31 mouse cellular contexts compared by ENCODE assay signal in the genomic region with DNA sequence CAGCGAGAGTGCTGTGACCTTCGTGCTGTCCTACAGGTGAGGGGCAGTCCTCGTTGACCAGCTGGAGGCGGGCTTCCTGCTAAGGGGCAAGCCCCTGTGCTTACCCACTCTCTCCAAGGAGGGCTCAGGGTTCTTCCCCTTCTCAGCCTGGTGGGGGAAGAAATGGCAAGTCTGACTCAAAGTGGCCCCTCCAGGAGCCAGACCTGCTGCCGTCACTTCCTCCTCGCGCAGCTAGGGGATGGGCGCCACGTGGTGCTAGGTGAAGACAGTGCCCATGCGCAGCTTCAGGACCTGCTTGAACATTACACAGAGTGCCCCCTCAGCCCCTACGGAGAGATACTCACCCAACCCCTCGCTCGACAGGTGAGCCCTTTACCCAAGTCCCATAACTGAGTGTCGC. TPM values are rescaled to one million over a fixed set of nuclear protein-coding genes. Genes with fewer than 3 reads are reported as not detected.
DNase-seq lines count a peak whose midpoint lies in the region; TF ChIP-seq lines count a peak whose summit lies in the region.
"Had no signal": no experiment of that assay in that cellular context is flagged by ENCODE, and none has a peak within 500 bp of the region (broad histone marks: within the 10 kb centered on the region; RNA-seq: fewer than 3 reads in every experiment).

No protein-coding gene starts in this region.

- peak overlapping the region; percentile 65 for H3K27ac ChIP-seq in CH12.LX (ENCODE audit: insufficient read depth, low read depth)
- H3K27ac ChIP-seq: embryonic facial prominence, embryonic 10.5 days; embryonic facial prominence, embryonic 13.5 days; forebrain, embryonic 12.5 days; heart, embryonic 15.5 days; hindbrain, embryonic 14.5 days; hindbrain, postnatal 0 days had no signal

- TF ChIP-seq CTCF in CH12.LX (conservative IDR thresholded peaks at IDR 0.05 in 1 of 2, IDR thresholded peaks at IDR 0.05 in 1 of 2; ENCODE audit: low read depth in 2 of 2, low read length in 2 of 2), result no peak

- H3K9ac ChIP-seq in CH12.LX (ENCODE audit: insufficient read depth, low read depth), result peak overlapping the region; percentile 51
- H3K9ac ChIP-seq: embryonic facial prominence, embryonic 13.5 days; forebrain, embryonic 12.5 days; heart, embryonic 12.5 days; heart, embryonic 15.5 days; hindbrain, embryonic 14.5 days had no signal

- TF ChIP-seq POLR2A in CH12.LX (IDR thresholded peaks at IDR 0.05; ENCODE audit: low read depth, low read length), result peak; percentile 85

- intact Hi-C loops in gastrocnemius, postnatal 36 days (cut with DNase I), result no loop called here

- peak overlapping the region; percentile 81 for H3K4me2 ChIP-seq in CH12.LX (ENCODE audit: insufficient read depth, low read depth, poor library complexity, severe bottlenecking)
- H3K4me2 ChIP-seq: embryonic facial prominence, embryonic 13.5 days; forebrain, embryonic 12.5 days; heart, embryonic 12.5 days; heart, embryonic 15.5 days; hindbrain, embryonic 14.5 days had no signal

- no peaks in the 10 kb centered on the region for H3K9me3 ChIP-seq in CH12.LX (replicated peaks; ENCODE audit: low read length)
- H3K9me3 ChIP-seq: embryonic facial prominence, embryonic 10.5 days; embryonic facial prominence, embryonic 13.5 days; forebrain, embryonic 12.5 days; heart, embryonic 12.5 days; heart, embryonic 15.5 days had no signal

- dilution Hi-C loops in CH12.LX (cut with MboI; ENCODE audit: extremely low pct_ligation_motif_present, extremely low pct_unique_long_range_greater_than_20kb, low sequenced_read_pairs), result no loop called here

- peak; percentile 82 for TF ChIP-seq EP300 in CH12.LX (IDR thresholded peaks at IDR 0.05; ENCODE audit: low read length)

- peaks cover 29 to 49% of the 10 kb centered on the region in 2 experiments for H3K36me3 ChIP-seq in CH12.LX (replicated peaks in 1 of 2; ENCODE audit: control insufficient read depth in 1 of 2, insufficient read depth in 1 of 2, low read length in 1 of 2)
- H3K36me3 ChIP-seq in splenic B cell, adult 2 months (ENCODE audit: control insufficient read depth, insufficient read depth, low read length, poor library complexity, severe bottlenecking), result no peaks in the 10 kb centered on the region; the same call in none of the 2 replicates
- H3K36me3 ChIP-seq: embryonic facial prominence, embryonic 10.5 days; embryonic facial prominence, embryonic 13.5 days; forebrain, embryonic 12.5 days; heart, embryonic 12.5 days; heart, embryonic 15.5 days had no signal

- H3K4me1 ChIP-seq in CH12.LX (ENCODE audit: control insufficient read depth in 1 of 2, insufficient read depth in 2 of 2), result peaks cover 7 to 59% of the 10 kb centered on the region in 2 experiments; a peak in 3 of 4 replicates
- H3K4me1 ChIP-seq: embryonic facial prominence, embryonic 13.5 days had no signal

- in situ Hi-C loops in CH12.LX (cut with MboI; ENCODE audit: low pct_ligation_motif_present, low pct_unique_long_range_greater_than_20kb, low sequenced_read_pairs), result no loop called here

- DNase-seq in CD4-positive helper T cell, adult 2 months (ENCODE audit: low read depth, low spot score), result peak; percentile 71
- DNase-seq in CH12.LX (ENCODE audit: extremely low read depth), result peak; percentile 95
- DNase-seq in induced T-regulatory cell, adult 2 months (ENCODE audit: low read depth), result peak; percentile 84
- DNase-seq in splenic B cell, adult 2 months (ENCODE audit: low read depth, low spot score), result peak; percentile 31
- DNase-seq in gastrocnemius, postnatal 36 days, result no peak
- DNase-seq in lung, adult 18-20 months, result no peak
- DNase-seq in cerebellum, adult 9-10 months, result no peak
- DNase-seq: adrenal gland, postnatal 10 days; adrenal gland, postnatal 36 days; cerebellum, adult 18-20 months; cerebellum, adult 9-11 months; cerebellum, postnatal 25 days; embryo, embryonic 11 days; gastrocnemius, postnatal 10 days; heart, adult 18-20 months; heart, postnatal 10 days; heart, postnatal 4 days had no signal

- H3K79me2 ChIP-seq in CH12.LX (replicated peaks; ENCODE audit: control insufficient read depth, extremely low read depth, insufficient read depth, poor library complexity, severe bottlenecking), result 0 out of 2 replicates have a peak, but pooled peaks cover 2% of the 10 kb centered on the region

- TF ChIP-seq RAD21 in CH12.LX (IDR thresholded peaks at IDR 0.05; ENCODE audit: low read depth, low read length), result no peak

- no peaks in the 10 kb centered on the region for H3K27me3 ChIP-seq in CH12.LX (replicated peaks)
- no peaks in the 10 kb centered on the region for H3K27me3 ChIP-seq in splenic B cell, adult 2 months (ENCODE audit: control insufficient read depth, insufficient read depth, low read length, poor library complexity, severe bottlenecking)
- H3K27me3 ChIP-seq: embryonic facial prominence, embryonic 13.5 days; forebrain, embryonic 12.5 days; heart, embryonic 12.5 days; heart, embryonic 15.5 days had no signal

- H3K4me3 ChIP-seq in CH12.LX (replicated peaks in 1 of 3; ENCODE audit: low read depth in 2 of 3, low read length in 2 of 3, poor library complexity in 1 of 3), result peak overlapping the region; percentile 59 to 86 (median 66)
- H3K4me3 ChIP-seq: embryonic facial prominence, embryonic 10.5 days; embryonic facial prominence, embryonic 13.5 days; erythroblast, embryonic 14.5 days; forebrain, embryonic 12.5 days; heart, embryonic 12.5 days; heart, embryonic 15.5 days had no signal

TF ChIP-seq in CH12.LX, 34 proteins besides CTCF, POLR2A, EP300 and RAD21 (continues in another document):
- peak; percentile 84 for TF ChIP-seq ELF1 (IDR thresholded peaks at IDR 0.05; ENCODE audit: low read depth, low read length)
- no peak for TF ChIP-seq PAX5 (IDR thresholded peaks at IDR 0.05; ENCODE audit: low read length)
- TF ChIP-seq CHD2 (IDR thresholded peaks at IDR 0.05; ENCODE audit: low read length), result peak; percentile 77
- no peak for TF ChIP-seq ZC3H11A (IDR thresholded peaks at IDR 0.05; ENCODE audit: low read depth, low read length)
- TF ChIP-seq SIN3A (IDR thresholded peaks at IDR 0.05; ENCODE audit: low read length), result peak; percentile 97
- TF ChIP-seq MAZ (IDR thresholded peaks at IDR 0.05; ENCODE audit: low read depth, low read length), result peak; percentile 98
- peak; percentile 70 for TF ChIP-seq NELFE (IDR thresholded peaks at IDR 0.05; ENCODE audit: low read depth, low read length)
- TF ChIP-seq JUN (IDR thresholded peaks at IDR 0.05; ENCODE audit: insufficient read depth, low read depth, low read length), result peak; percentile 78
- TF ChIP-seq ZNF384 (IDR thresholded peaks at IDR 0.05; ENCODE audit: low read depth, low read length), result no peak
- TF ChIP-seq USF2 (conservative IDR thresholded peaks at IDR 0.05; ENCODE audit: low read depth, low read length), result peak; percentile 77
- no peak for TF ChIP-seq GABPA (IDR thresholded peaks at IDR 0.05; ENCODE audit: insufficient replicate concordance, low read depth, low read length)
- TF ChIP-seq JUND (conservative IDR thresholded peaks at IDR 0.05; ENCODE audit: low read depth, low read length), result peak; percentile 78
- no peak; the same call in 1 of the 2 replicates for TF ChIP-seq UBTF (IDR thresholded peaks at IDR 0.05; ENCODE audit: low read depth, low read length)
- TF ChIP-seq MEF2A (IDR thresholded peaks at IDR 0.05; ENCODE audit: borderline replicate concordance, low read depth, low read length), result peak; percentile 85
- peak; percentile 74 for TF ChIP-seq HCFC1 (IDR thresholded peaks at IDR 0.05; ENCODE audit: low read depth, low read length)
- no peak for TF ChIP-seq E2F4 (IDR thresholded peaks at IDR 0.05; ENCODE audit: insufficient replicate concordance, low read depth, low read length)
- peak; percentile 98 for TF ChIP-seq ETS1 (conservative IDR thresholded peaks at IDR 0.05; ENCODE audit: low read depth, low read length)
- TF ChIP-seq POLR2AphosphoS2 (IDR thresholded peaks at IDR 0.05; ENCODE audit: low read depth, low read length), result peak; percentile 81; the same call in 1 of the 2 replicates
- no peak for TF ChIP-seq CHD1 (IDR thresholded peaks at IDR 0.05; ENCODE audit: low read depth, low read length)
- TF ChIP-seq MXI1 (IDR thresholded peaks at IDR 0.05; ENCODE audit: low read depth, low read length), result peak; percentile 99
- peak; percentile 76 for TF ChIP-seq BHLHE40 (IDR thresholded peaks at IDR 0.05; ENCODE audit: low read depth, low read length)
- TF ChIP-seq RCOR1 (conservative IDR thresholded peaks at IDR 0.05; ENCODE audit: low read depth, low read length), result peak; percentile 68; the same call in 1 of the 2 replicates
- TF ChIP-seq IRF4 (IDR thresholded peaks at IDR 0.05; ENCODE audit: low read depth, low read length), result peak; percentile 96
- TF ChIP-seq ZKSCAN1 (IDR thresholded peaks at IDR 0.05; ENCODE audit: borderline replicate concordance, low read depth, low read length), result no peak
- peak; percentile 99 for TF ChIP-seq MAX (IDR thresholded peaks at IDR 0.05; ENCODE audit: low read length)
- TF ChIP-seq ZMIZ1 (IDR thresholded peaks at IDR 0.05; ENCODE audit: low read depth, low read length), result no peak; the same call in 1 of the 2 replicates
- peak; percentile 100 for TF ChIP-seq MYC (IDR thresholded peaks at IDR 0.05; ENCODE audit: low read depth, low read length)
- no peak for TF ChIP-seq SMC3 (IDR thresholded peaks at IDR 0.05; ENCODE audit: low read depth, low read length)

RNA-seq across cellular contexts. Expression of a gene that starts 2.6 kb away (rescaled TPM):
- total RNA-seq in CH12.LX (2012; rRNA removed), result 39.2 and 46.6 TPM in 2 replicates
- total RNA-seq in CH12.LX (2014; rRNA removed), result 19.9 and 23.2 TPM in 2 replicates
- polyA plus RNA-seq in CH12.LX (2012; ENCODE audit: insufficient read length, low read depth), result 66.8 and 74.5 TPM in 2 replicates
- total RNA-seq in gastrocnemius, postnatal 36 days (2021), result under 1 TPM in 1 of 2 experiments, not detected in 1; 0.13 TPM
- total RNA-seq: gastrocnemius, adult 18-20 months; hindbrain, postnatal 0 days had no signal
- polyA plus RNA-seq: cortical plate, adult 2 months; embryonic facial prominence, embryonic 10.5 days; embryonic facial prominence, embryonic 13.5 days; forebrain, embryonic 12.5 days; forebrain, embryonic 16.5 days; hindbrain, embryonic 11.5 days; hindbrain, embryonic 14.5 days; hindbrain, postnatal 0 days had no signal

RNA-seq across cellular contexts. Expression of a gene that starts 25.0 kb away (rescaled TPM):
- total RNA-seq in CH12.LX (2012; rRNA removed), result 0.50 and 1.2 TPM in 2 replicates
- total RNA-seq in CH12.LX (2014; rRNA removed), result 0.20 and 0.22 TPM in 2 replicates
- 0.35 and 0.46 TPM in 2 replicates for polyA plus RNA-seq in CH12.LX (2012; ENCODE audit: insufficient read length, low read depth)
- 1 to 10 TPM; 4.8 to 8.3 TPM for total RNA-seq in gastrocnemius, postnatal 36 days (2021)

RNA-seq across cellular contexts. Expression of a gene that starts 36.3 kb away (rescaled TPM):
- 48.6 and 51.7 TPM in 2 replicates for total RNA-seq in CH12.LX (2012; rRNA removed)
- total RNA-seq in CH12.LX (2014; rRNA removed), result 24.8 and 26.4 TPM in 2 replicates
- 55.7 and 58.5 TPM in 2 replicates for polyA plus RNA-seq in CH12.LX (2012; ENCODE audit: insufficient read length, low read depth)
- total RNA-seq in gastrocnemius, postnatal 36 days (2021), result 10 to 100 TPM; 43.8 to 45.5 TPM

RNA-seq across cellular contexts. Expression of a gene that starts 52.4 kb away (rescaled TPM):
- 0.08 TPM in 1 of 2 replicates, not detected in the other for total RNA-seq in CH12.LX (2012; rRNA removed)
- not detected in 2 replicates for total RNA-seq in CH12.LX (2014; rRNA removed)
- 0.06 TPM in 1 of 2 replicates, not detected in the other for polyA plus RNA-seq in CH12.LX (2012; ENCODE audit: insufficient read length, low read depth)
- not detected for total RNA-seq in gastrocnemius, postnatal 36 days (2021)
- total RNA-seq: gastrocnemius, adult 18-20 months had no signal
- polyA plus RNA-seq: C2C12; erythroblast, embryonic 14.5 days; heart, embryonic 12.5 days had no signal

RNA-seq across cellular contexts. Expression of a gene that starts 54.2 kb away (rescaled TPM):
- total RNA-seq in CH12.LX (2012; rRNA removed), result 0.92 and 1.6 TPM in 2 replicates
- 0.36 and 0.55 TPM in 2 replicates for total RNA-seq in CH12.LX (2014; rRNA removed)
- polyA plus RNA-seq in CH12.LX (2012; ENCODE audit: insufficient read length, low read depth), result 0.47 and 0.53 TPM in 2 replicates
- total RNA-seq in gastrocnemius, postnatal 36 days (2021), result not detected
- total RNA-seq: gastrocnemius, adult 18-20 months had no signal
- polyA plus RNA-seq: activated CD4-positive, CD25-positive, alpha-beta regulatory T cell, adult 4 months; C2C12; erythroblast, embryonic 14.5 days had no signal

Comparison
In these comparisons a context has a peak if more than half of its experiments do, and no peak if none do; other contexts are left out.
1. DNase-seq: peak in CD4-positive helper T cell, adult 2 months (single experiment), CH12.LX (single experiment), induced T-regulatory cell, adult 2 months (single experiment) and splenic B cell, adult 2 months (single experiment); none in gastrocnemius, postnatal 36 days (0 of 2), lung, adult 18-20 months (0 of 2) and cerebellum, adult 9-10 months (single experiment).
2. RNA of a gene that starts 2.6 kb away (total RNA-seq): 19.9 to 46.6 TPM in CH12.LX; 0.13 TPM in gastrocnemius, postnatal 36 days; every median in the first group is over 10 times any median in the second.